Mouse (Mus musculus) liver, adult 2 months (tissue): Measurements from ENCODE around the gene Eddm3b.

Experiments used
- CTCF ChIP-seq: fragments of 200-500 bp; IDR thresholded peaks from 2 replicates; pipeline ENCODE4 v1.5.1; 2011; ENCODE audit warnings: low read depth, low read length, control low read depth
- POLR2A ChIP-seq: fragments of 200-500 bp; IDR thresholded peaks from 2 replicates; pipeline ENCODE4 v1.6.1; 2011; ENCODE audit warnings: low read length, control low read depth; ENCODE audit not compliant: insufficient read depth; ENCODE audit errors: extremely low read depth

GRCm38 (mm10) chr14:51132372-51132771 is 18.1 kb downstream of the Eddm3b start:
- TF ChIP-seq CTCF (no peak), POLR2A (no peak)
